Mouse (Mus musculus): ENCODE measurements at regions not wholly inside any gene's neighbourhood (a gene's known extent, or its start where the extent isn't known, plus 50 kb on each side); places are given as distances from the start of the nearest gene placed in this dataset.

DNA sequence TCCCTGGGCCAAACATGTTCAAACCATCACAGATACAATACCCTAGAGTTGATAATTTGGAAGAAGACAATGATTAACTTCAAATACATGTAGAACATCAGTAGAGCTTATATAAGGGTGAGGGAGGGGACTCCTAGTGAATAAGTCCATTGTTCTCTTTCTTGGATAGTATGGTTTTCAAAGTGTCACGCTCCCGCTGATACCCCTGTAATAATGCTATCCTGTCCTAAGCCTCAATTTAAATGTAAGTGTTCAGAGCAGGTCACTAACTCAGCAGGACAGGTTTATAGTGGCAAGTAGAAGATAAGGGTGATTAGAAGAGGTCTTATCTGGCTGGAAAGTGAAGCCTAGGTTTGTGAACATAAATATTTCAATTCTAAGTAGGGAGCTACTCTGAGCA, 540.4 kb upstream of the Id4 start:
- Histone ChIP-seq H3K27me3 (replicated peaks) (no peaks in the 10 kb centered on the region), H3K4me3 (replicated peaks) (no peak overlapping the region), H3K27ac (no peak overlapping the region), H3K9ac (no peak overlapping the region), H3K4me1 (replicated peaks) (no peaks in the 10 kb centered on the region), H3K4me2 (replicated peaks) (no peak overlapping the region), H3K36me3 (no peaks in the 10 kb centered on the region), H3K9me3 (no peaks in the 10 kb centered on the region)
- 66% methylated on average over 2 of the region's 2 CpGs for WGBS
- ATAC-seq = peak; percentile 70

DNA sequence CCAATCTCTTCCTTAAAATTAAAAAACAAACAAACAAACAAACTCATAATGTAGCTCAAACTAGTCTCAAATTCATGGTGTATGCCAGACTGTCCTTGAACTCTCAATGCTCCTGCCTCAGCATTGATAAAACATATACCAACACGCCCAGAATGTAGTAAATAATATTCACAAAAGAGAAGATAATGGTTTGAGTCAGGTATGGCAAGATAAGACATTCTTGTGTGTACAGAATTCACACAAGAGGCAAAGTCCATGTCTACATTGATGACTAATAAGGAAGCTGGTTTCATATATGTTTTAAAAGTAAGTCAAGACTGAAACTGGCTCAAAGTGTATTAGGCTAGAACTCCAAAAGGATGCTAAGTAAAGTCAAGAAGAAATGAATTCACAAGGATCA, 526.6 kb upstream of the Id4 start:
- Histone ChIP-seq H3K27me3 (replicated peaks) (no peaks in the 10 kb centered on the region), H3K27ac (no peak overlapping the region), H3K4me1 (replicated peaks) (no peaks in the 10 kb centered on the region), H3K4me2 (replicated peaks) (no peak overlapping the region), H3K9me3 (no peaks in the 10 kb centered on the region), H3K4me3 (replicated peaks) (no peak overlapping the region), H3K36me3 (no peaks in the 10 kb centered on the region), H3K9ac (no peak overlapping the region)
- ATAC-seq = peak; percentile 85
- 49% methylated on average over 1 of the region's 1 CpGs for WGBS

DNA sequence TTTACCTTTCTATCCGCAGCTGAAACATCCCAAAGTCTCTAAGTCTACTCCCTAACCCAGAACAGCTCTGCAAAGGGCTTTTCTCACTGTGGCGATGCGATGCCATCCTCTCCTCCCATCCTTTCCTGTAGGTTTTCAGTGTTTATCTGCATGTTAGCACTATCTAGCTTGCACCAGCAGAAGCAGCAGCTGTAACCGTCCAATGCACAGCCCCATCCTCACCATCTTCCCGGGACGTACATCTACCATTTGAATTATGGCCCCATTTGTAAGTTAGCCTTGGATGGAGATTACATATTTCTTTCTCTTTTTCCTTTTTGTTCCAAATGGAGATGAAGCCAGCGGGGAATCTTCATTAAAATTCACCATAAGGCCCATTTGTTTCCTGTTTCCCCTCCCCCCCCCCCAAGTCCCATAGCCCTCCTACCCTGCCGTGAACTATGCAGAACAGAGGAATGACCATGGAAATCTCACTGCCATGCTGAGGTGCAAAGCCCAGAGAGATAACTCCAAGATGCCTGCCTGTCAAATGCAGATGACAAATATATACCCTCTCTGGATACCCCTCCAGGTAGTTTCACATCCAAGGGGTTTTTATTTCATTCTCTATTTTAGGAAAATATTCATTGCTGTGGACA, 525.5 kb upstream of the Id4 start:
- 73% methylated on average over 8 of the region's 8 CpGs for WGBS
- no peaks in the 10 kb centered on the region for H3K27me3 ChIP-seq (replicated peaks)
- no peak overlapping the region for H3K9ac ChIP-seq
- H3K9me3 ChIP-seq = no peaks in the 10 kb centered on the region
- H3K36me3 ChIP-seq = no peaks in the 10 kb centered on the region
- no peak overlapping the region for H3K4me3 ChIP-seq (replicated peaks)
- no peaks in the 10 kb centered on the region for H3K4me1 ChIP-seq (replicated peaks)
- no peak for ATAC-seq
- no peak overlapping the region for H3K27ac ChIP-seq
- no peak overlapping the region for H3K4me2 ChIP-seq (replicated peaks)

DNA sequence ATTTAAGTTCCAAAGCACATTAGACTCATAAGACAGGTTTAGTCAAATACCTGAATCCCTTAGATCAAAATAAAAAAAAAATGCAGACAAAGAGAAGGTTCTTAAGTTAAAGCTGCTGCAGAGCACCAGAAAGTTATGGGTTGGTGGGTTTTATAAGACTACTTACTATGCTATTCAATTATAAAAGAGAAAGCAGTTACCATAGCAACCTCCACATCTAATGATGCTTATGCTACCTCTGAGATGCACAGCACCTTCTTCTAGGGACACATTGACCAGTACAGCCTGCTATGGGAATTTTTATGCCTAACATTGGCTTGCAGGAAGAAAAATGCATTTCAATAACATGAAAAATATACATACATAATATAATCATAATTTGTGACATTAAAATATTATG, 512.1 kb upstream of the Id4 start:
- no peaks in the 10 kb centered on the region for H3K9me3 ChIP-seq
- no peak overlapping the region for H3K27ac ChIP-seq

DNA sequence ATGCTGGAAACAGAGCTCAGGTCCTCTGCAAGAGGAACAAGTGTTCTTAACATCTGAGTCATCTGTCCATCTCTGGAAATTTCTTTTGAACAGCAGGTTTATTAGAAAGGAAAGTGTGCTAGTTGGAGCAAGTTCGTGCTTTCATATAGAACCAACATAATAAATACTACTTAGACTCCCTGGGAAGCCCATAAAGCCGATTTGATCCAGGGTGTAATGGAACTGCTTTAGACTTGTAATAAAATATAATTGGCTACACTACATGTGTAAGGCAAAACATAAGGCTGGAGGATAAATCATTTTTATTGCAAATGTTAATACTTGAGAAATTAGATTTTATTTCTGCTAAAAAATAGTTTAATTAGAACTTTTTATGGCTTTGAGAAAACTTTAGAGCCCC, 510.0 kb upstream of the Id4 start:
- ATAC-seq = no peak
- Histone ChIP-seq H3K4me3 (replicated peaks) (no peak overlapping the region), H3K9ac (no peak overlapping the region), H3K4me1 (replicated peaks) (no peaks in the 10 kb centered on the region), H3K27me3 (replicated peaks) (no peaks in the 10 kb centered on the region), H3K9me3 (no peaks in the 10 kb centered on the region), H3K36me3 (no peaks in the 10 kb centered on the region), H3K4me2 (replicated peaks) (no peak overlapping the region), H3K27ac (no peak overlapping the region)
- WGBS = 79% methylated on average over 2 of the region's 2 CpGs

More for the DNA sequence above, 512.1 kb upstream of the Id4 start:
- Histone ChIP-seq H3K4me1 (replicated peaks) (no peaks in the 10 kb centered on the region), H3K4me3 (replicated peaks) (no peak overlapping the region), H3K9ac (no peak overlapping the region), H3K36me3 (no peaks in the 10 kb centered on the region), H3K4me2 (replicated peaks) (no peak overlapping the region), H3K27me3 (replicated peaks) (no peaks in the 10 kb centered on the region)
- no peak for ATAC-seq

DNA sequence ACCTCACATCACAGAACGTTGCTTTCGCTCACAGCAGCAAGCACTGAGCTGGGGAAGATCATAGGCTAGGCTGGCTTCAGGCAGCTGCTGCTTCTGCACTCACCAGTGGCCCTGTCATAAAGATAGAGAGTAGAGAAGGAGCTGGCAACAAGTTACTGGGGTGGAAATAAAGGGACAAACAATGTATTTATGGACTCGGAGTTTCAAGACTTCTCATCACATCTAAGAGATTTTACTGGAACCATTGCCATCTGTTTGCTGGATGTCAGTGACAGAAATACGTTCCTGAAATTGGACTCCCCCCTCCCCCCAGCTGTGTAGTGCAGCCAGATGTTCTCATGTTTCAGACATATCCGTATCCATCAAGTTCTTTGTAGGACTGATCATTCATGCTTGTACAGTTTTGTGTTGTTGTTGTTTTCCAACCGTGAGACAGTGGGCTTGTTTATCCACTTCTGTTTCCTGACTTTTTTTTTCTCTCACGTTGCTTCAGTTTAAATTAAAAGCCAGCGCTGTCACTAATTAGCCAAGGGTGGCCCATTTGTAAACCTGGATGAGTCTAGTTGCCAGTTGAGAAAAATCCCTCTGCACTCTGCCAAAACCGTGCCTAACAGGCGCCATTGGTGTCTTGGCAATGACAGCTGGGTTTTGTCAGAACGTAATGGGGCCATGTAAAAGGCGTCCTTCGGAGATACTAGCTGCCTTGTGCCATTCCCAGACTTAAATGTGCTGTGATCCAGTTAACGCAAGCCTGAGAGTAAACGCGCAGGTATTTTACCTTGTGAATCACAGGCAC, 496.0 kb upstream of the Id4 start:
- Histone ChIP-seq H3K4me1 (replicated peaks) (no peaks in the 10 kb centered on the region), H3K36me3 (no peaks in the 10 kb centered on the region), H3K4me2 (replicated peaks) (no peak overlapping the region), H3K27ac (no peak overlapping the region), H3K9me3 (no peaks in the 10 kb centered on the region), H3K27me3 (replicated peaks) (no peaks in the 10 kb centered on the region), H3K4me3 (replicated peaks) (no peak overlapping the region), H3K9ac (no peak overlapping the region)
- 53% methylated on average over 16 of the region's 16 CpGs for WGBS
- no peak for ATAC-seq

DNA sequence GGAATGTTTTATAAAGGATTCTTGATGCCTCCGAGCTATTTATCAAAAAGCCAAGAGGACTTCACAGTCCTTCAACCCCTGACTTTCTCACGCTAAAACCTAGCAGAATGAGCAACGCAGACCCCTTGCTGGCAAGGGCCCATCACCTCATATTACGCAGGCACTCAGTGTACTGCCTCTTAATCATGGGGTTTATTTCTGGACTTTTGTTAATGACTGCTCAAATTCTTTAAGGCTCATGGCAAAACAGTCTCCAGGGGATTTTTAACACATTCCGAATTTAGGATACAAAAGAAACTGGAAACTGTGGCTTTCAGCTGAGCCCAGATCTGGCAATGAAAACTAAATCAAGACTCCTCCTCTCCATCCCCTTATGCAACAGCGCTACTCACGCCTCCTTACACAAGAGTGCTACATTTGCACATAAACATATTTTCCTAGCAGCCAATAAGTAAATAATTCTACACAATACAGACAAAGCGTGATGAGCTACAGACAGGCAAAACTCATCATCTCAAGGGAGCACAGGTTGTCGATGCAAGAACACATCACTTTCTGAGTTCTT, 492.0 kb upstream of the Id4 start:
- Histone ChIP-seq H3K9me3 (no peaks in the 10 kb centered on the region), H3K27ac (no peak overlapping the region), H3K4me3 (replicated peaks) (no peak overlapping the region), H3K36me3 (no peaks in the 10 kb centered on the region), H3K4me1 (replicated peaks) (no peaks in the 10 kb centered on the region), H3K4me2 (replicated peaks) (no peak overlapping the region), H3K27me3 (replicated peaks) (no peaks in the 10 kb centered on the region), H3K9ac (no peak overlapping the region)
- 72% methylated on average over 9 of the region's 9 CpGs for WGBS
- ATAC-seq = no peak

DNA sequence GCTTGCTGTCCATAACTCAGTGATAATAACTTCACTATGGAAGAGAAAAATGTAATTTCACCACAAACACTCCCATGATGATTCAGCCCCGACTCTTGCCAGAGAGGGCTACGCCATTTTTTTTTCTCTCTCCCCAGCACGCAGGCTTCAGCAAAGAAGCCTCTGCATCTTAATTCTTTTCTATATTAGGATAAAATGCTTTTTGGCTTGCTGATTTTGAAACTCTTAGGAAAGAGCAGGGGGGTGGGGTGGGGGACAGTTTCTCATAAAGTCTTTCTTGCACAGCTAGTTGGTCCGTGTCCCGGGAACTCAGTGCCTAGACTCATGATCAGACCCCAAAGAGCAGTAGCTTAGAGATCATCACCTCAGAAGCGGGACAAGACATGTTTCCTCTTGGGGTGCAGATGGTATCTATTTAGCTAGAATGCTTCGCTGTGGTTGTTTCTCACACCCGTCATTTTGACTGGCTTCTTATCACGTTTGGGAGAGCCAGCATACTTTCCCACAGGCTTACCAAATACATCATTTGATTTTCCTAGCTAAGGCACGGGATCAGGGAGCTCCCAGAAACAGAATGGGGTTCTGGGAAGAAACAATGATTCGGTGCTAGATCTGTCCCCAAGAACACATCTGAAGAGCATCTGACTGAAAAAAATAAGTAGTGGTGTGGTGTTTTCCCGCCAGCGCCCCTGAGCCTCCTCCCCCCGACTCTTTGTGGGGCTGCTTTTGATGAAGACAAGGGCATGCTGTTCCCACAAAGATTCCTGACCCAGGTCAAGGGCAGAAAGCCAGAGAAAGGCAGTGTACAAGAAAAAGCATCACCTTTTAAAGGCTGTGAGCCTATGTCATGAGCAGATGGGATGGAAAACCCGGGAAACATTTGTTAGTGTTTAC, 483.6 kb upstream of the Id4 start:
- 36% methylated on average over 15 of the region's 15 CpGs for WGBS
- H3K36me3 ChIP-seq = no peaks in the 10 kb centered on the region
- H3K4me3 ChIP-seq (replicated peaks) = no peak overlapping the region
- H3K9ac ChIP-seq = no peak overlapping the region
- H3K27me3 ChIP-seq (replicated peaks) = no peaks in the 10 kb centered on the region
- peak; percentile 39 for ATAC-seq
- H3K9me3 ChIP-seq = no peaks in the 10 kb centered on the region
- 0 out of 2 replicates have a peak, but pooled peaks cover 4% of the 10 kb centered on the region for H3K4me1 ChIP-seq (replicated peaks)
- peak overlapping the region; percentile 71 for H3K27ac ChIP-seq
- peak overlapping the region; percentile 19; the same call in 1 of the 2 replicates for H3K4me2 ChIP-seq (replicated peaks)

DNA sequence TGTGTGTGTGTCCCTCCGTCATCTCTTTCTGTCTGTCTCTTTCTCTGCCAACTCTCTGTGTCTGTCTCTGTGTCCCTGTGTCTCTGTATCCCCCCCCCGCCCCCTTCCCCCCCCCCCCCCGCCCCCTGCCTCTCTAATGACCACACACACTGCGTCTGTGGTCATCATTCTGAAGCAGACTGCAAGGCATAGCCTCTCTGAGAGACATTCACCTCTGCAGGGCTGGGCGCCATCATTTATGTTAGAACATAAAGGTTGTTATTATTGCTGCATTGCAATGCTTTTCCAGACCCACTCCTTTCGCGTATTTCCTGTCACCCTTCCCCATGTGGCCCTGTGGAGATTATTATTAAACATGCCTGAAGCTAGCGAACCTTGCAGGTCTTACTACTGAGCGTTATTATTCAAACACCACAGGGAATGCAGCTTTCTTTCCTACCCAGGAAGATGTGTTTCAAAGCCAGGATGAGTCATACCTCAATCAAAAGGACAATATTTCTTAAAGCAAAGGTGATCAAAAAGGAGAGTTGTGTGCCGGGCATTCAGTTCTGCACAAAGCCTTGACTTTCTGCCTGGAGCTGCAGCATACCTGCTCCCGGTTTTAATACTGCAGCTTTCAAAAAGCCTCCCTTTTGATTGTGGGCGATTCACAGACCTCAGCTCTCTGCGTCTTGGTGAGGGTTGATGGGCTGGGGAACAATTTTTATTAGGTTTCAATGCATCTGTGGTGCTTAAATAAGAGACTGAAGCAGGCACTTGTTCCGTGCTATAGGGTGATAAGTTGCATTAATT, 482.6 kb upstream of the Id4 start:
- H3K4me3 ChIP-seq (replicated peaks) = no peak overlapping the region
- WGBS = 52% methylated on average over 12 of the region's 14 CpGs
- H3K4me2 ChIP-seq (replicated peaks) = no peak overlapping the region
- no peaks in the 10 kb centered on the region for H3K27me3 ChIP-seq (replicated peaks)
- no peaks in the 10 kb centered on the region for H3K9me3 ChIP-seq
- peak overlapping the region; percentile 0; the same call in 1 of the 2 replicates for H3K27ac ChIP-seq
- no peak overlapping the region for H3K9ac ChIP-seq
- ATAC-seq = no peak
- H3K4me1 ChIP-seq (replicated peaks) = 0 out of 2 replicates have a peak, but pooled peaks cover 4% of the 10 kb centered on the region
- no peaks in the 10 kb centered on the region for H3K36me3 ChIP-seq

DNA sequence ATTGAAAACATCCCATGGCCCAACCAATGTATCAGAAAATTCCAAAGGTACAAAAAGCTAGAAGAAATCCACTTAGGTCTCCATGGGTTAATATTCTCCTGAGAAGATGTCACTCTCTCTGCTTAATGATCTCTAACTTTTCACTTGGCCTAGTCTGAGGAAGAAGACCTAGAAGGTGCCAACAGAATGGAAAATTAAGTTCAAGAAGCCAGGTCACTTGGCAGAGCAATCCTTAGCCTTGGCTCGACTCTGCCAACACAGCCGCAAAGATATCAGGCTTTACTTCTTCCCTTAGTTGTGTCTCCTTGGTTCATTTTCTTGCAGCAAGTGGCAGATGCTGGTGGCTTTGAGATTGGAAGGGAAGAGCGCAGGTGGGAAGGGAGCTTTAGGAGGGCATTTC, 476.6 kb upstream of the Id4 start:
- 90% methylated on average over 3 of the region's 3 CpGs for WGBS
- H3K4me2 ChIP-seq (replicated peaks) = no peak overlapping the region
- no peak overlapping the region for H3K27ac ChIP-seq
- H3K4me3 ChIP-seq (replicated peaks) = no peak overlapping the region
- no peak overlapping the region for H3K9ac ChIP-seq
- H3K9me3 ChIP-seq = no peaks in the 10 kb centered on the region
- no peak for ATAC-seq
- no peaks in the 10 kb centered on the region for H3K27me3 ChIP-seq (replicated peaks)
- no peaks in the 10 kb centered on the region for H3K4me1 ChIP-seq (replicated peaks)
- H3K36me3 ChIP-seq = no peaks in the 10 kb centered on the region

DNA sequence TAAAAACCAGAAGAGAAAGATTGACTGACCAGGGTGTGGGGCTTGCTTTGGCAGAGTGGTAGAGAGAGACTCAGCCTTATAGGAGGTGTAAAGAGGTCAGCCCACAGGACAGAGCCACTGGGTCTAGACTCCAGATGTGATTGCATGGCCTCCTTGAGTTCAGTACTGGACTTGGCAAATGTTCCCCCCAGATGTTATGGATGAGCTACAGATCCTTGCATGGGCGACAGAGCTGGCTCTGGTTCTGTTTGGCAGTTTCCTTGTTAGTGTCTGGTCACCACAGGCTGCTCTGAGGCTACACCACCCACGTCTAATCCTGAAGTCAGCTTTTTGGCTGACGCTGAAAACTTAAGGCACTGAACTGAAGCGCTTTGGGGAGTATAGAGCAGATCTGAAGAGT, 463.2 kb upstream of the Id4 start:
- Histone ChIP-seq H3K4me1 (replicated peaks) (no peaks in the 10 kb centered on the region), H3K36me3 (no peaks in the 10 kb centered on the region), H3K27me3 (replicated peaks) (no peaks in the 10 kb centered on the region), H3K9ac (no peak overlapping the region), H3K27ac (no peak overlapping the region), H3K4me2 (replicated peaks) (no peak overlapping the region), H3K9me3 (no peaks in the 10 kb centered on the region), H3K4me3 (replicated peaks) (no peak overlapping the region)
- WGBS = 71% methylated on average over 4 of the region's 4 CpGs
- no peak for ATAC-seq
